Mouse (Mus musculus) testis, adult 2 months (tissue): ENCODE data around the gene 6030468B19Rik. TPM values are rescaled to one million over a fixed set of nuclear protein-coding genes. Genes with fewer than 3 reads are reported as not detected.

Source experiments
- H3K27ac ChIP-seq: fragments of 200-500 bp; 2 replicates; pipeline ENCODE4 v1.5.1; 2012; ENCODE audit warnings: low read depth, low read length; ENCODE audit not compliant: control insufficient read depth, insufficient read depth
- H3K27me3 ChIP-seq: fragments of 200-500 bp; 2 replicates; pipeline ENCODE4 v1.6.1; 2012; ENCODE audit warnings: mild to moderate bottlenecking, low read length, moderate library complexity; ENCODE audit not compliant: control insufficient read depth, insufficient read depth
- H3K36me3 ChIP-seq: fragments of 200-500 bp; 2 replicates; pipeline ENCODE4 v1.6.1; 2012; ENCODE audit warnings: mild to moderate bottlenecking, low read length; ENCODE audit not compliant: control insufficient read depth, insufficient read depth
- H3K4me1 ChIP-seq: fragments of 200-500 bp; 2 replicates; pipeline ENCODE4 v1.6.1; 2012; ENCODE audit warnings: low read length; ENCODE audit not compliant: control insufficient read depth, insufficient read depth
- H3K4me3 ChIP-seq: fragments of 200-500 bp; 2 replicates; pipeline ENCODE4 v1.5.1; 2012; ENCODE audit warnings: low read depth, mild to moderate bottlenecking, low read length, moderate library complexity, mixed read lengths; ENCODE audit not compliant: control insufficient read depth
- CTCF ChIP-seq: fragments of 200-500 bp; IDR thresholded peaks from 2 replicates; pipeline ENCODE4 v1.5.1; 2012; ENCODE audit warnings: low read depth, mild to moderate bottlenecking, inconsistent platforms, low read length, moderate library complexity; ENCODE audit not compliant: control insufficient read depth, insufficient read depth, insufficient replicate concordance
- POLR2A ChIP-seq: fragments of 200-500 bp; IDR thresholded peaks from 2 replicates; pipeline ENCODE4 v1.6.1; 2012; ENCODE audit warnings: low read depth, mild to moderate bottlenecking, inconsistent platforms, low read length, moderate library complexity; ENCODE audit not compliant: control insufficient read depth
- polyA plus RNA-seq: library from polyadenylated mRNA; depleted of rRNA; stranded (reverse); fragments of >200 nt; gene quantifications from 2 replicates; pipeline ENCODE4 v1.2.3, GENCODE M21; 2012

Gene 6030468B19Rik
- polyA plus RNA-seq, 1 experiment = not detected

GRCm38 (mm10) chr11:117843434-117843833 is 46.0 kb downstream of the 6030468B19Rik start:
- no peak for TF ChIP-seq CTCF
- no peak for TF ChIP-seq POLR2A
- H3K4me3 ChIP-seq = no peak overlapping the region
- H3K4me1 ChIP-seq = peaks cover 7% of the 10 kb centered on the region
- H3K27ac ChIP-seq = no peak overlapping the region
- no peaks in the 10 kb centered on the region for H3K27me3 ChIP-seq
- no peaks in the 10 kb centered on the region for H3K36me3 ChIP-seq

GRCm38 (mm10) chr11:117844997-117845396 is 47.5 kb downstream of the 6030468B19Rik start:
- no peaks in the 10 kb centered on the region for H3K27me3 ChIP-seq
- H3K4me1 ChIP-seq = peaks cover 14% of the 10 kb centered on the region
- no peaks in the 10 kb centered on the region for H3K36me3 ChIP-seq
- no peak for TF ChIP-seq POLR2A
- no peak for TF ChIP-seq CTCF
- no peak overlapping the region for H3K4me3 ChIP-seq
- H3K27ac ChIP-seq = no peak overlapping the region

GRCm38 (mm10) chr11:117845651-117846050 is 48.2 kb downstream of the 6030468B19Rik start:
- no peak for TF ChIP-seq CTCF
- TF ChIP-seq POLR2A = no peak
- H3K27ac ChIP-seq = no peak overlapping the region
- H3K27me3 ChIP-seq = no peaks in the 10 kb centered on the region
- H3K4me1 ChIP-seq = peaks cover 14% of the 10 kb centered on the region
- H3K4me3 ChIP-seq = no peak overlapping the region
- H3K36me3 ChIP-seq = no peaks in the 10 kb centered on the region; the same call in 1 of the 2 replicates

GRCm38 (mm10) chr11:117846640-117847039 is 49.2 kb downstream of the 6030468B19Rik start:
- H3K36me3 ChIP-seq = no peaks in the 10 kb centered on the region; the same call in none of the 2 replicates
- no peak overlapping the region for H3K27ac ChIP-seq
- peaks cover 14% of the 10 kb centered on the region for H3K4me1 ChIP-seq
- TF ChIP-seq POLR2A (no peak), CTCF (no peak)
- H3K27me3 ChIP-seq = no peaks in the 10 kb centered on the region
- no peak overlapping the region for H3K4me3 ChIP-seq

GRCm38 (mm10) chr11:117847593-117848215 is 50.2 kb downstream of the 6030468B19Rik start:
- Histone ChIP-seq H3K36me3 (no peaks in the 10 kb centered on the region; the same call in none of the 2 replicates), H3K27me3 (no peaks in the 10 kb centered on the region), H3K27ac (peak overlapping the region; percentile 88), H3K4me1 (peaks cover 14% of the 10 kb centered on the region), H3K4me3 (no peak overlapping the region)
- TF ChIP-seq CTCF = no peak

GRCm38 (mm10) chr11:117848271-117848984 is 51.0 kb downstream of the 6030468B19Rik start:
- TF ChIP-seq CTCF (no peak), POLR2A (no peak)
- peaks cover 14% of the 10 kb centered on the region for H3K4me1 ChIP-seq
- H3K27me3 ChIP-seq = no peaks in the 10 kb centered on the region
- H3K4me3 ChIP-seq = peak overlapping the region; percentile 99
- peak overlapping the region; percentile 88 for H3K27ac ChIP-seq
- H3K36me3 ChIP-seq = peaks cover 2% of the 10 kb centered on the region

- no peaks in the 10 kb centered on the region for H3K27me3 ChIP-seq
- H3K27ac ChIP-seq = peak within 1 kb of the TSS; percentile 92
- H3K4me3 ChIP-seq = peak within 1 kb of the TSS; percentile 99
- H3K36me3 ChIP-seq = peaks cover 5% of the 10 kb centered on the region
- TF ChIP-seq CTCF (no peak), POLR2A (peak; percentile 92)
- peaks cover 14% of the 10 kb centered on the region for H3K4me1 ChIP-seq
These were observed 51.7 kb downstream of the 6030468B19Rik start, which contains the start of gene Birc5 for GRCm38 (mm10) chr11:117848985-117849671. Gene Birc5, plus strand, starts transcription at chr11:117849251.
